Mouse (Mus musculus) adrenal gland, postnatal 14 days (tissue): ENCODE measurements around the gene Tnrc18. TPM values are rescaled to one million over a fixed set of nuclear protein-coding genes. Genes with fewer than 3 reads are reported as not detected.
A peak's percentile ranks its signal among the peaks of the same experiment; 100 is the strongest.

Source experiments
- DNase-seq: peaks from one replicate; pipeline ENCODE4 v3.0.0; 2021; ENCODE audit warnings: mixed read lengths
- total RNA-seq: library from RNA; stranded (reverse); gene quantifications from 2 replicates; pipeline ENCODE4 v1.2.3, GENCODE M21; 2021

Tnrc18 gene
- total RNA-seq, 1 experiment from 2014 or later: 86.0 TPM

DNA sequence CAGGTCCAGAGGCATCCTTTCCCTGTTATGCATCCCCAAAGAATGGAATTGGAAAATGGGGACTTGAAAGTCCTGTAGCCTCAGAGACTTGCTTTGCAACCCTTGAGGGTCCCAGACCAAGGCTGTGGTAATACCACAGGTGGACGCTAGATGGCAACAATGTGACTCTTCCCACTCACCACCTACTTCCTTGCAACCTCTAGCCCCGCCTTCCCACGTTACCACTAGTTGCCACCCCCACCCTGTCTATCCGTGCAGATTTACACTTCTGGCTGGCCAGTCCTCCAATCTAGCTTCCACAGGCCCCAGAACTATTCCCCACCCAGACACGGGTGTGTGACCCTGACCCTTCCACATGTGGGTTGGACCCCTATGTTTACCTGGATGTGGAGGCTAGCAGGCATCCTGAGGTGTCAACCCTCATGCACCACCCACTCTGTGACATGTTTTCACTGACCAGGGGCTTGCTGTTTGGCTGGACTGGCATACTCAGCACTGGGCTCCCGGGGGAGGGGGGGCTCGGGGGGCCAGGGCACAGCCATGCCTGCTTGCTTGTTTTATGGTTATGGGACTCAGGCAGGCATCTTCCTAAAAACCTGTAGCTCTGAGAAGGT, 93.8 kb downstream of the Tnrc18 start:
- peak; percentile 84 for DNase-seq

DNA sequence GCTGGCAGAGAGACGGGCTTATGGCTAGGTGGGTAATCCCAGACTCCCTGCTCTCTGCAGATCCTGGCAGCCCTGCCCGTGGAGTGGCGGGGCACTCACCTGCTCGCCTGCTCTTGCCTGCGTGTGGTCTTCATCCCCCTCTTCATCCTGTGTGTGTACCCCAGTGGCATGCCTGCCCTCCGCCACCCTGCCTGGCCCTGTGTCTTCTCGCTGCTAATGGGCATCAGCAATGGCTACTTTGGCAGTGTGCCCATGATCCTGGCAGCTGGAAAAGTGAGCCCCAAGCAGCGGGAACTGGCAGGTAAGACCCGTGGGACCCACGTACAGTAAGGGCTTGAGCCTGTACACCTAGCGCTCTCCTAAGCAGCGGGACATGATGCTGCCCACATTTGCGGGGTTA, 97.6 kb downstream of the Tnrc18 start:
- DNase-seq: no peak

DNA sequence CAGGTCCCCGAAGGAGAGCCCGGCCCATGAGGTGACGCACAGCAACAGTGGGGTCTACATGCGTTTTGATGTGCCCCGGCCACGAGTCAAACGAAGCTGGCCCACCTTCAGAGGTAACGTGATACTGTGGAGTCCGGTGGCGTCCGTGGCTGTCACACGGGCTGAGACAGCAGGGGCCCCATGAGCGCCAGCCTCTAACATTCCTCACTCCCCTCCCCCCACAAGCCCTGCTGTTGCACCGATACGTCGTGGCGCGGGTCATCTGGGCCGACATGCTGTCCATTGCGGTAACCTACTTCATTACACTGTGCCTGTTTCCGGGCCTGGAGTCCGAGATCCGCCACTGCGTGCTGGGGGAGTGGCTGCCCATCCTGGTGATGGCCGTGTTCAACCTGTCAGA, 99.0 kb downstream of the Tnrc18 start:
- no peak for DNase-seq

DNA sequence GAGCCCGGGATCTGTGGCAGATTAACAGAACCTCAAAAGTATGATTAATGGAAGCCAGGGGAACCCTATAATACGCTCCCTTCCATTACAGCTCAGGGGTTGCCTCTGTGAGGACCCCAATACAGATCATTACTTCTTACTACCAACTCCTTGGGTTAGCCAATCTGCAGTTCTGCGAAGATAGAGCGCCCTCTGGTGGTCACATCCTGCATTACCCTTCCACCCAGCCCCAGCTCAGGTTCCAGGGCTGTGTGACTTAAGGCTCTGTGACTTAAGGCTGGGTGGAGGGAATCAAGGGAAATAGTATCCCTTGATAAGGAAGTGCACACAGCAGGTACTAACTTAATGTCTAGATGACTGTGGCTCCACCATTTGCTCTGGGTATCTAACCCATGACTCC, 99.4 kb downstream of the Tnrc18 start:
- peak; percentile 90 for DNase-seq

DNA sequence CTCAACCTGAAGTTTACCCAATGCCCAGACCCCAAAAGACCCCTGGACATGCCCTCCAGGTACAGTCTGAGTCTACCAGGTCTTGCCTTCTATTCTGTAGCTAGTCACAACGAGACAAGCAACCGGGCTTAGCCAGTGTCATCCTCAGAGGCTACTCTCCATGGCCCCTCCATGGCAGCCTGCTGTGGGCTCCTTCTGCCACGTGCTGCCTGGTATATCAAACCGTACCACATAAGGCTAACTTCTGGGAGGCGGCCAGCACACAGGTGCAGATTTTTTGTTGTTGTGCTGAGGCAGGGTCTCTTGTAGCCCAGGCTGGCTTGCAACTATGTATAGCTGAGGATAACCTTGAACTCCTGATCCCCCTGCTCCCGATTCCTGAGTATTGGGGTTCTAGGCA, 101.4 kb downstream of the Tnrc18 start:
- DNase-seq: no peak

DNA sequence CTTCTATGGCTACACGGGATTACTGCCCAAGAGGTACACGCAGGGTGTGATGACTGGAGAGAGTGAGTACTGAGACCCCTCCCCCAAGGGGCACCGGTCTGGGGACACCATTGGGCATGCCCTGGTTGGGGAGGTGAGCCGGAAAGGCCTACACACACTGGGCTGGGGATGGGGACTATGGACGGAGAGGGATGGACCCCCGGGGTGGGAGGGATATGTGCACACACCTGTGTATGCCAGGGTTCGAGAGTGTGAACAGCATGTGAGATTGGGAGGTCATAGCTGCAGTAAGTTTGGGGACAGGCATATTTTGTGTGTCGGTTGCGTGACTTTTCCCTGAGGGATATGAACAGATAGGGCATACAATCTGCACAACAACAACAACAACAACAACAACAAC, 102.4 kb downstream of the Tnrc18 start:
- DNase-seq: no peak

DNA sequence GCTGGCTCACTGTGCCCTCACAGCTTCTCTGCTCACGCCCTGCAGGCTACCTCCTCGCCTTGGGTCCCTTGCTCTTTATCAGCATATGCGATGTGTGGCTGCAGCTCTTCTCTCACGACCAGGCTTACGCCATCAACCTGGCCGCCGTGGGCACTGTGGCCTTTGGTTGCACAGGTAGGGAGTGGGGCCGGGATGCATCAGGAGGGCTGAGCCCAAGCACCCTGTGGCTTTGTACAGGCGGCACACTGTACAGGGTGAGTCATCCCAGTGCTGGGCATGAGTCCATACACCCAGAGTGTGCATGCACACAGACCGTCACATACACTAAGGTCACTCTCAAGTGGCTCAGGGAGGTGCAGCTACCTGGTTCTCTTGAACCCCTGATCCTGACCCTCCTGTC, 103.5 kb downstream of the Tnrc18 start:
- peak; percentile 48 for DNase-seq

DNA sequence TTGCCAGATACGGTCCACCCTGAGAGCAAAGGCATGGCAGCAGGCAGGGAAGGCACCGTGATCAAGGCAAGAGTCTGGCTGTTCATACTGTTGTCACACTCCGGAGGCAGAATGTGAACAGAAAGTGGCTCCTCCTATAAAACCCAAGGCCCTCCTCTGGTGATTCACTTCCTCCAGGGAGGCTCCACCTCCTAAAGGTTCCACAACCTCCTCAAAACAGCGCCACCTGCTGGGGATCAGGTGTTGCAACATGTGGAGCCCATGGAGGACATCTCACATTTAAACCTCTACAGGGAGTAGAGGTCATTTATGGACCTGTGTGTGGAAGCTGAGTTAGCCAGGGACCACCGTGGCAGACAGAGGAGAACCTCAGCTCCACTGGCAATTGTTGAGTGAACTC, 105.1 kb downstream of the Tnrc18 start:
- DNase-seq: peak; percentile 54

DNA sequence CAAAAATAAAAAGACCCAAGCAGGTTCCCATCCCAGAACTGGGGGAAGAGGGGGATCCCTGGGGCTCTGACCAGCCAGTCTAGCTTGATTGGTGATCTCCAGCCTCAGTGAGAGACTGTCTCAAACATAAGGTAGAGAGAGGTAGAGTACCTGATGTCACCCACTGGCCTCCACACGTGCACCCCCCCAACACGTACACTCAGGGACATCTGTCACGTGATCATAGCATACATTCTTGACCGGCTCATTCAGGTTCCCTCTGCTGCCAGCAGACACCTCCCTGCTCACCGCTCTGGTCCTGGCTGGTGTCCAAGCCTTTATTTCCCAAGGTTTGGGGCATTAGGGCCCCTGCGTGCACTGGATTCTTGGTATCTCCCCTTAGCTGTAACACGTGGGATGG, 108.0 kb downstream of the Tnrc18 start:
- DNase-seq: no peak

DNA sequence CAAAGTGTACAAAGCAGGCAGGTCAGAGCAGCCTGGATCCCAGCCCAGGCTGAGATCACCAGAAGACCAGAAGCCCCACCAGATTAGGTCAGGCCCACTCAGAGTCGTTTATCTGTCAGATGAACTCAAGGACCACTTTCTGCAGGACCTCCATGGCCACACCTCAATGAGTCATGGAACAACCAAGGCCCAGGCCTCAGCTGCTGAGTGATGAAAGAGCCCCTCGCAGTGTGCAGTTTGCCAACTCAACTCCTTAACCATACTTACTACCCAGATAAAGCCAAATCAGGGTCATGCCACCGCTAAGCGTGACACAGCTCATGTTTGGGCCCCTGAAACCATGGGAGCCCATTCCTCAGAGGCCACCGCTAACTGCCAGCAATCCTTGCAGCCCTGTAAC, 109.8 kb downstream of the Tnrc18 start:
- DNase-seq: peak; percentile 52

DNA sequence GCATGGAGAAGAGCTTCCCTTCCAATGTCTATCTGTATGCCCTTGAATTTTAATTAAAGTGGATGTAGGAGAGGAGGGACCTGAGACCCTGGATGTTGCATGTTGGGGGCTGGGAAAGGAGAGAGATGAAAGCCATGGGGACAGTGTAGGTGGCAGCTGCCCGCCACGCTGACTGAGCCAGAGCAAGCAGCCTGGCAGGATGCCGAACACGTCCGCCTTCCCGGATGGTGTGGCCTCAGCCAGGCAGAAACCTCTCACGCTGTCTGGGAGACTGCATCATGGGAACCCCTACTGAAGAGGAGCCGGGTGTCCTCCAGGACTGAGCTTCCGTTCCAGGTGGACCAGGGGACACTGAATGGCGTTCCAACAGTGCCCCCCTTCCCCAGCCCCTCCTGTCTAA, 113.9 kb downstream of the Tnrc18 start:
- DNase-seq: no peak

DNA sequence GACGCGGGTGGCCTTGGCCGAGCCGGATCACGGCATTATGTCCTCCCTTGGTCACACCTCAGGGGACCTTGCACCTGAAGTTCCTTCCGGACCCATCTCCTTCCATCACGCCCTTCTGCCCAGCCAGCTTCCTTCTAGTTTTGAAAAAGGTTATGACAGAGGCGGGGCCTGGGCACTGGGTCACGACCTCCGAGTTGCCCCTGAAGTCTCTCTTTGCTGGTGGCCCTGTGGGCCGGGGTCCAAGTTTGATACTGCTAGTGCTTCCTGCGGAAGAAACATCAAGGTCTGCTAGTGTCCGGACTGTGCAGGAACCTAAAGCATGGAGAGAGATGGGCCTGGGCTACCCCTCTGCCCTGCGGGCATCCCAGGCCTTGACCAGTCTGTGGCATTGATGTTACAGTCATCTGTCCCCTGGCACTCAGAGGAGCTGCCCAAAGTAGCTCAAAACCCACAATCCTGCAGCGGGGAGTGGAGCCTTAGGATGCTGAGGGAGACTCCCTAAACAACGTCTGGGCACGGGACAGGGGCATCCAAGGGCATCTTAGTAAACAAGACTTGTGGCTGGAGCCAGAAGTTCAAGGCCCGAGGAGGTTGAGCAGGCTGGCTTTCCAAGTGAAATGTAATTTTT, 114.8 kb downstream of the Tnrc18 start:
- peak; percentile 47 for DNase-seq

DNA sequence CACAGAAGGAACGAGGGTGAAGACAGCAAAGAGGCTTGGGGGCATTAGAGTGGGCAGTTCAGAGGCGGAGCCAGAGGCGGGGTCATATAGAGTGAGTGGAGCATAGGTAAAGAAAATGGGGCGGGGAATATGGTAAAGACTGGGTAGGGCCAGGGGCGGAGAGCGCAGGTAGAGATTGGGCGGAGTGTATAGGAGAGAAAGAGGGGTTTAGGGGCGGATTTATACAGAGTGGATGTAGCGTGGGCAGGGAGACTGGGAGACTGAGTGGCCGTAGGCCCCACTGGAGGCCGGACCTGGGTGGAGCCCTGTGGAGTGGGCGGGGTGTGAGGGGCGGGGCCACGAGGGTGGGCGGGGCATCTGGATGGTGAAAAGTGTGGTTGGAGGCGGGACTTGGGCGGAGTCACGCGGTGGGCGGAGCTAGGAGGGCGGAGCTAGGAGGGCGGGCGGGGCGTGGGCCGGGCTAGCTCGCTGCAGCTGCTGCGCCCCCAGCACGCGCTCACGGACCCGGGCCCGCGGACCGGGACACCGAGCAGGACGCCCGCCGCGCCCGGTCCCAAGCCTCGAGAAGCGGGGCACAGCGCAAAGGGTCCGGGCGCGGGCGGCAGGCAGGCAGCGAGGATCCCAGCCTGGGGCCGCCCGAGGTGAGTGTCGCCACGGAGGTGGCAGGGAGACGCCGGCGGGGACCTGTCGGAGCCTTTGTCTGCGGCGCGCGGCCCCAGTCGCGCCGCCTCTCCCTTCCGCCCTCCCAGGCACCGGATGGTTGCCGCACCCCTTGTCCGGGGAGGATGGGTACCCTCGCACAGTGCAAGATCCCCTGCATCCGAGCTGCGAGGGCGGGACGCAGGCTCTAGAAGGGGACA, 115.6 kb downstream of the Tnrc18 start:
- peak; percentile 81 for DNase-seq

DNA sequence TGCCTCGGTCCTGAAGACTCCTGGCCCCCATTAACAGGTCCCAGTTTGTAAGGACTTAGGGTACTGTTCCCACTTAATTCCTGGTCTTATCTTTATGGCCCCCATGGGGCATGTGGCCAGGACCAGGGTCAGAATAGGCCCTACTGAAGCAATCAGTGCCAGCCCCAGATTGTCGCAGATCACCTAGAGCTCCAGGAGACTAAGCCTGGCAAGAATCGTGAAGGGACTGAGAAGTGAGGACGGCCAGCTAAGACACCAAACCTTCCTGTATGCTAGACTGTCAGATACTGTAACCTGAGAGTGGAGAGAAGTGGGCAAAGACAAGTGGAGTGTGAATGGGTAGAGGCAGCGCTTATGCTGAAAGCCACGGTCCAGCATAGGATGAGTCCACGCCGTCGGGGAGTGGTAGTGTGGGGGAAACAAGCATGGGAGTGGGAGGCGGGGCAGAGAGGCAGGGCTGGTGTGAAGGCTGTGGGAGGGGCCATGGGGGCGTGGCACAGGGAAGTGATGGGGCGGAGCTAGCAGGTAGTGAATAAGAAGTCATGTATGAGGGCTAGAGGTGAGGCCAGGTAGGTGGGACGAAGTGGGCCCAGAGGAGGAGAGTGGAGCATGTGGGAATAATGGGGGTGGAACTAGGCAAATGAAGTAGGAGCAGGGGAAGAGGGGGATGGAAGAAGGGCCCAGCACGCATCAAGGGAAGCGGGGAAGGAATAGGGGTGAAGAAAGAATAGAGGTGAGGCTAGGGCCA, 116.4 kb downstream of the Tnrc18 start:
- no peak for DNase-seq

DNA sequence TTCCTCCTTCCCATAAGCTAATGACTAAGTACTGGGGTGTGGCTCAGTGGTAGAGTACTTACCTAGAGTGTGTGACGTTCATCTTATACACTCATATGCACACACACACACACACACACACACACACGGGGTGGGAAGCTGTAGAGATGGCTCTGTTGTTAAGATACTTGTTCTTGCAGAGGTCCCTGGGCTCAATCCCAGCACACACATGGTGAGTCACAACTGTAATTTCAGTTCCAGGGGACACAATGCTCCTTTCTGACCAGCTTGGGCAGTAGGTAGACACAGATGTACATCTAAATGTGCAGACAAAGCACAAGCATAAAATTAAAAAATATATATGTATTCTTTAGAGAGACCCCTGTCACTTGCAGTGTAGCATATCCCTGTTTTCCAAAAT, 119.7 kb downstream of the Tnrc18 start:
- no peak for DNase-seq

DNA sequence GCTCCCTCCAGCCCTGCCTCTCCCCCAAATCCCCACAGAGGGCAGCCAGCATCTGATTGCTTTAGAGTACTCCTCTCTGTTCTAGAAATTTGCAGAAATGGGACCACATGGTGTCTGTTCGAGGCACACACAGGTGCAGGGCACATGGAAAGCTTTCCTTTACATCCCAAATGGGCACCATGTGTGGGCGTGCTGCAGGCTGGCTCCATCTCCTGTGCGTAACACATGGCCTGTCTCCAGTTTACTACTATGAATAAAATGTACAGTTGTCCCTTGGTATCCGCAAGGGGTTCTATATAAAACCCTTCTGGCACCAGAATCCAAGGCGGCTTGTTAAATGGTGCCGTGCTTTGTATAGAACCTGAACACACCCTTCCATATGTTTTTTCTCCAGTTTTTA, 120.6 kb downstream of the Tnrc18 start:
- no peak for DNase-seq

DNA sequence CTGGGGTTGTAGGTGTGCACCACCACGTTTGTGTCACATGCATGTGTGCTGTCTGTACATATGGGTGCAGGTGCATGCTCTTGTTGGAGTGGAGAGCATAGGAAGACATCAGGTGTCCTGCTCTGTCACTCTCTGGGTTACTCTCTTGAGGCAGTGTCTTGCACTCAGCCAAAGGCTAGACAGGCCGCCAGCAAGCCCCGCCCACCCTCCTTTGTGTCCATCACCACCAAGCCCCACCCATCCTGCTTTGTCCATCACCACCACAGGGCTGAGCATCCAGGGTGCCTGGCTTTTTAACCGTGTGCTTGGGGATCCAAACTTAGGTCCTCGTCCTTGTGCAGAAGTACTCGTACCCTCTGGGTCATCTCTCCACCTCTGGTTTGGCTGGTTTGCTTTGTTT, 121.2 kb downstream of the Tnrc18 start:
- peak; percentile 43 for DNase-seq

DNA sequence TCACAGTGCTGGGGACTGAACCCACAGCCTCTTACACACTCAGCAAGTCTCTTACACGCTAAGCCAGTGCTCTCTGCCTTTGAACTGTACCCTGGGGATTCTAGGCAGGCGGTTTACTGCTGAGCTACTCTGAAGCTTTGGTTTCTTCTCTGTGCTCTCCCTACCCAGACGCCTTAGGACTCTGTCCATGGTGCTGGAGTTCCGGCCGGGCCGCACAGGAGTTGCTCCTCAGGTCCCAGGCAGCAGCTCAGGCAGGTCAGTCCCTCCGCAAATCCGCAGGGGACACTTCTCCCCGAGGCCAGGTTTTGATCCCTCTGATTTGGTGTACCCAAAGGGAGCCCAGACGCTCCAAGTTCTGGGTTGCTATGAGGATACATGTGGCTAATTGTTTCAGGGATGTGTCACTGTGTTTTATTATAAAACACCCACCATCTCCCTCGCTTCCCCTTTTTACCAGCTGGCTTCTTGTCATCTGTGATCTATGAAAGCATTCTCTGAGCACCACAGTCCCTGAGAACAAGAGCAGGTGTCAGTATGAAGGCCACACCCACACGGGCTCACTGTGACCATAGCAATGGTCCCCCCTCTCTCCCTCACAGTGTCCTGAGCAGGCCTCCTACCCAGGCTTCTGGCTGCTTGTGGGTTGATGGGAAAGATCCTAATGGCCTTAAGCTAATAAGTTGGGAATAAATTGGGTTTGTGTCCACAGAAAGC, 122.7 kb downstream of the Tnrc18 start:
- peak; percentile 86 for DNase-seq

DNA sequence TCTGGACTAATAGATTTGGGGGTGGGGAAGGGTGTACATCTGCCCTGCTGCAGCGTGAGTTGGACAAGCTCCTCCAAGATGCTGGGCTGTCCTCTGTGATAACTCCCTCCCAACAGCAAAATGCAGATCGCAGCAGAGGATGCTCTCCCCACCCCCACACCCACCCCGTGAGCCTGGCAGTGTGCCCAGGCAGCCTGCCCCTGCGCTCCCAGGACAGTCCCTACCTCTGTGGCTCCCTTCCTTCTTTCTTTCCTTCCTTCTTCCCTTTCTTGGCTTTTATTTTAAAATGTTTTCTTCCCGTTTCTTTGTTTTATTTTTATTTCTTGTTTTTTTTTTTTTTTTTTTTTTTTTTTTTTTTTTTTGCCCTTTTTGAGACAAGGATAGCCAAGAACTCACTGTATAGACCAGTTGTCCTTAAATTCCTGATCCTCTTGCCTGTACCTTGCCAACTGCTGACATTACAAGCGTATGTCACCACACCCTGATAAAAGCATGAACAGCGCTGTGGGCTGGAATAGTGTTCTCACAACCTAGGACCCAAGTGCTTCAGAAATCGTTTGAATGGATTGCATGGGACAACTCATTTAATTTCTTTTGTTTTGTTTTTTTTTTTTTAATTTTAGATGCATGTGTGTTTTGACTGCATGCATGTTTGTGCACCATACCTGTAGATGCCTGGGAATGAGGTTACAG, 123.6 kb downstream of the Tnrc18 start:
- DNase-seq: no peak

DNA sequence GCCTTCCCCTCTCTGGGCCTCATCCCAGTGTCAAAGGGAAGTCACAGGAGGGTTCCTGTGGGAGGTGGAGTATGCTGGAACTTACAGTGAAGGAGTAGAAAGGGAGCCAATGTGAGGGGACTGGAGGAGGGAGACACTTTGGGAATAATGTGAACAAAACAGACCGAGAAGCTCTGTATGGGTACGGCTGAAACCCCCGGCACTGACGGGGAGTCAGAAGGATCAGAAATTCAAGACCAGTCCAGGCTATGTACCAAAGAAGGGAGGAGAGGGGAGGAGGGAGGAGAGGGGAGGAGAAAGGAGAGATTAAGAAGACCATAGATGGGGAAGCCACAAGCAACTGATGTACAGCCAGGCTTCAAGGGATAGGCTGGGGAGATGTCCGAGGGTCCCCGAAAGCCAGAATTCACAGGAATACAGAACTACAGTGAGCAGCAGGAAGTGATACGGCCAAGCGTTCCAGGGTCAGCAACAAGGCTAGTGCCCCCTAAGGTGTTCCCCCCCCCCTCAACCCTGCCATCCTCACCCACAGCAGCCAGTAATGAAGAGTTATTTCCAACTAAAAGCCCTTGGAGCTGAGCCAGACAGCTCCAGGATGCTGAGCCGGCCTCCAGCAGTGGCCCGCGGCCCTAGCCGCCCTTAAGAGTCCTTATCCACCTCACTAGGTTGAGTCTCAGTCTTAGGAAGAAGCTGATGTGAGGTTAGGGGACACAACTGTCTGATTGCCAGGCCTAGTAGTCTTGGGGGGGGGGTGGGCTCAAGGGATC, 124.3 kb downstream of the Tnrc18 start:
- DNase-seq: no peak

DNA sequence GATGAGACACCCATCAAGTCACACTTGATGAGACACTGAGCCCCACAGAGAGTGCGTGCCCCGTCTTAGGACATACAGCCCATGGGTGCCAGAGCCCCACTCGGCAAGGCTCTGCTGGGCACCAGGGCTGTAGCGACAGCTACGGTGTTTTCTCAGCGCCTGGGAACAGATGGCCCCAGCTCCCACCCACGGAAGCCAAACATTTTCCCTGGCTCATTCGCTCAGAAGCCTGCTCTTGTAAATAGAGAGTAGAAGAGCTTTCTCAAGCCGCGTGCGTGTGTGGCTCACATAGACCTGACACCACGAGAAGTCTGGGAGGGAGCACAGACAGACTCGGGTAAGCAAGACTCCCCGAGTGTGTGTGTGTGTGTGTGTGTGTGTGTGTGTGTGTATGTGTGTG, 125.2 kb downstream of the Tnrc18 start, which contains the start of gene Slc29a4:
Gene Slc29a4 (plus strand): TSS at position 265 of the 400 bp plus-strand sequence.
- DNase-seq: no peak
